Mouse (Mus musculus) urinary bladder, postnatal 36 days (tissue): ENCODE data around the gene Gm9508.
"Not testable (repeated sequence)": the region's sequence is repeated elsewhere in the genome, so short reads cannot be mapped to it uniquely, and the experiment has no call there.

Source experiments
- DNase-seq, 2 experiments: peaks; one replicate each; pipeline ENCODE4 v3.0.0; 2022; ENCODE audit warnings: low spot score in 2 of 2, mixed read lengths in 1 of 2

Gm9508 gene

GRCm38 (mm10) chr10:77697133-77697532 is at the start of gene Gm9508:
Gene Gm9508, minus strand, starts transcription at chr10:77697233.
- DNase-seq: no peak

DNA sequence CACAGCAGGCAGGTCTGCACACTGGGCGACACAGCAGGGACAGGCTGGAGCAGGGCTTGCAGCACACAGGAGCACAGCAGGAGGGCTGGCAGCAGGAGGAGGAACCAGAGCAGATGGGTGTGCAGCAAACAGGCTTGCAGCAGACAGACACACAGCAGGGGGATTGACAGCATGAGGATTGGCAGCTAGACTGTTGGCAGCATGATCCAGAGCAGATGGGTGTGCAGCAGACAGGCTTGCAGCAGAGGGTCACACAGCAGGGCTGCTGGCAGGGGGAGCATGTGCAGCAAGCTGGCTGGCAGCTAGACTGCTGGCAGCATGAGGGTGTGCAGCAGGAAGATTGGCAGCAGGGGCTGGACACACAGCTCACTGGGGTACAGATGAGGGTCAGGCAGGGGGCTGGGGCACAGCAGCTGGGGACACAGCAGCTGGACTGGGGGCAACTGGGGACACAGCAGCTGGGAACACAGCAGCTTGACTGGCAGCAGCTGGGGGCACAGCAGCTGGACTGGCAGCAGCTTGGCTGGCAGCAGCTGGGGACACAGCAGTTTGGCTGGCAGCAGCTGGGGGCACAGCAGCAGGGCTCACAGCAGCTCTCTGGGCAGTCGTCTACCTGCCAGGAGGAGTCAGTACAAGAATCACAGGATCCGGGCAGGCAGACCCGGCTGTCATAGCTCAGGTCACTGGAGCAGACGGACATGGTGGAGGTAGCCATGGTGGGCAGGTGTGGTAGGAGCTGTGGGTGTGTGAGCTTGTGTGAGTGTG is 45.1 kb upstream of the Gm9508 start, which contains the start of gene Gm18596:
TSS of gene Gm18596 (minus strand) at position 715 of the 765 bp plus-strand sequence.
- DNase-seq: not testable (repeated sequence)

- no peak for DNase-seq
Measured at GRCm38 (mm10) chr10:77738929-77739328, 41.9 kb upstream of the Gm9508 start.

DNA sequence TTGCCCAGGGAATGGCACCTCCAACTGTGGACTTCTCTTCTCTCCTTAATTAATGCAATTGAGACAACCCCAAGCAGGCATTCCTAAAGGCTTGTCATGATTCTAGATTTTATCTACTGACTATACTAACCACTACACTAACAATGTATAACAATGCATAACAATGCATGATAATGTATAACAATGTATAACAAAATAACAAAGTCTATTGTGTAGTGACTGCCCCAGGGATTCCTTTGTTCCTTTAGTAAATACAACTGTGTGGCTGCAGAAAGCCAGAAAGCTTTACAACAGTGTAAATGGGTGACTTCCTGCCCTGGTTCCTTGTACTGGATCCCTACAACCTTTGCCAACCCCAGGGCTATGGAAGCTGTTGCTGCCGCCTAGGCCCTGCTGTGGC is 38.9 kb upstream of the Gm9508 start:
- no peak for DNase-seq

GRCm38 (mm10) chr10:77729241-77729640 is 32.2 kb upstream of the Gm9508 start:
- no peak for DNase-seq

GRCm38 (mm10) chr10:77728280-77728679 is 31.2 kb upstream of the Gm9508 start:
- DNase-seq: no peak

DNA sequence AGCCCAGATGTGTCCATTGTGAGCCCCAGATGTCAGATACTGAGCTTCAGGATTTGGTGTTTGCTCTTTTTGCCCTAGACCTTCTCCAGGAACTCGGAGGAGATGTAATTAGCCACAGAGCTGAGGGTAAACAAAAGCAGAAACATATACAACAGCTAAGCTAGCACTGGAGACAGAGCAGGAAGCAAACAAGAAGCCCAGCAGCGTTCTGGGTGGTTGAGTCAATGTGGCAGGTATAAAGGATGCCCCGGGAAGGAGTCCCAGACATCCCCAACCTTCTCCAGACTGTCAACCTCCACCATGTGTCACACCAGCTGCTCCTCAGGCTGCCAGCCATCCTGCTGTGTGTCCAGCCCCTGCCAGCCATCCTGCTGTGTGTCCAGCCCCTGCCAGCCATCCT is 29.2 kb upstream of the Gm9508 start, which contains the start of gene Gm10100:
TSS of gene Gm10100 (plus strand) at position 301 of the 400 bp plus-strand sequence.
- DNase-seq: no peak

DNA sequence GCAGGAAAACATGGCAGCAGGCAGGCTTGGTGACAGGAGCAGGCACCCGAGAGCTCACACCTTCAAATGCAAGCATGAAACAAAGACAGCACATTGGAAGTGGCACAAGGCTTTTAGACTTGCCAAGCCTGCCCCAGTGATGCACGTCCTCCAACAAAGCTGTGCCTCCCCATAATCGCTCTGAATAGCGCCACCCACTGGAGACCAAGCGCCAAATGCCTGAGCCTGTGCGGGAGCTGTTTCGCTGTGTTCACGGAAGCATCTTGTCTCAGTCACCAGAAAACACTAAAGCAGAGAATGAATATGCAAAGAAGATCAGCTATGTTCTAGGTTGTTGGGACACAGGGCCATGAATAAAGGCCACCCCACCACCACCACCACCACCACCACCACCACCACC is 27.8 kb upstream of the Gm9508 start:
- DNase-seq: no peak

DNA sequence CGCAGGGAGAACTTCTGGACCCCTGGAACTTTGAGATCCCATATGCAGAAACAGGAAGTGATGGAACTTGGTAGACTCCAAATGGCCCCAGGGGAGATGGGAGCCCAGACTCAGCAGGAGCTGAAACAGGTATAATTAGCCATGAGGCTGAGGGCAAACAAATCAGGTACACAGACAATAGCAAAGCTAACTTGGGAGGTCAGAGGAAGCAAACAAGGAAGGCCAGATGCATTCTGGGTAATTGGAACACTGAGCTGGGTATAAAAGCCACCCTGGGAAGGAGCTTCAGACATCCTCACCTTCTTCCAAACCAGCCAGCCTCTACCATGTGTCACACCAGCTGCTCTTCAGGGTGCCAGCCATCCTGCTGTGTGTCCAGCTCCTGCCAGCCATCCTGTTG is 23.3 kb upstream of the Gm9508 start, which contains the start of gene Krtap12-1:
TSS of gene Krtap12-1 (plus strand) at position 301 of the 400 bp plus-strand sequence.
- not testable (repeated sequence) for DNase-seq

GRCm38 (mm10) chr10:77715507-77715906 is 18.5 kb upstream of the Gm9508 start, which contains the start of gene Gm10142:
Gene Gm10142, plus strand, starts transcription at chr10:77715807.
- DNase-seq: no peak

- no peak for DNase-seq
Measured at GRCm38 (mm10) chr10:77713734-77714133, 16.7 kb upstream of the Gm9508 start.

DNA sequence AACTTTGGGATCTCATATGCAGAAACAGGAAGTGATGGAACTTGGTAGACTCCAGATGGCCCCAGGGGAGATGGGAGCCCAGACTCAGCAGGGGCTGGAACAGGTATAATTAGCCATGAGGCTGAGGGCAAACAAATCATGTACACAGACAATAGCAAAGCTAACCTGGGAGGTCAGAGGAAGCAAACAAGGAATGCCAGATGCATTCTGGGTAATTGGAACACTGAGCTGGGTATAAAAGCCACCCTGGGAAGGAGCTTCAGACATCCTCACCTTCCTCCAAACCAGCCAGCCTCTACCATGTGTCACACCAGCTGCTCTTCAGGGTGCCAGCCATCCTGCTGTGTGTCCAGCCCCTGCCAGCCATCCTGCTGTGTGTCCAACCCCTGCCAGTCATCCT is 14.1 kb upstream of the Gm9508 start, which contains the start of gene Gm10024:
TSS of gene Gm10024 (plus strand) at position 301 of the 400 bp plus-strand sequence.
- not testable (repeated sequence) for DNase-seq

DNA sequence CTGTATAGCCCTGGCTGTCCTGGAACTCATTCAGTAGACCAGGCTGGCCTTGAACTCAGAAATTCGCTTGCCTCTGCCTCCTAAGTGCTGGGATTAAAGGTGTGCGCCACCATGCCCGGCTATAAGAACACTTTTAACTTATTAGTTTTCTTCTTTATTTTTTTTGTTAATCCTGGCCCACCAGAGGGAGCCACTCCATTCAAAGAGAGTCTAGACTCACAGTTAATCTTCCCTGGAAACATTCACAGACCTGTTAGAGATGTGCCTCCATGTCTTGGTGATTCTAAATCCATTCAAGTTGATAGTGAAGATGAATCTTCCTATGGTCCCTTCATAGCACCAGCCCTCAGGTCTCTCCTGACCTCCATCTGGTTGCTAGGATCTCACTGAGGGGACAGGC is 12.8 kb upstream of the Gm9508 start:
- DNase-seq: no peak

DNA sequence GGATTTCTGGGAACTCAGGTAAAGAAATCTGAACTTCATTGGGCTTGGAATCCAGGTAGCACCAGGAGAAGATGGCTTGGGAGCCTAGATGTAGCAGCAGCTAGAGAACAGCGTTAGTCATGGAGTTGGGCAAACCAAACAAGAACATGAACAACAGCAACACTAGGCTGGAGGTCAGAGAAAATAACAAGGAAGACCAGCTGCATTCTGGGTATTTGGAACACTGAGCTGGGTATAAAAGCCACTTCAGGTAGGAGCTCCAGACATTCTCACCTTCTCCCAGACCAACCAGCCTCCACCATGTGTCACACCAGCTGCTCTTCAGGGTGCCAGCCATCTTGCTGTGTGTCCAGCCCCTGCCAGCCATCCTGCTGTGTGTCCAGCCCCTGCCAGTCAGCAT is 9.3 kb upstream of the Gm9508 start, which contains the start of gene Gm10272:
TSS of gene Gm10272 (plus strand) at position 301 of the 400 bp plus-strand sequence.
- DNase-seq: no peak

GRCm38 (mm10) chr10:77690356-77690807 is 6.7 kb downstream of the Gm9508 start, which contains the start of gene Gm19402:
Gene Gm19402, minus strand, starts transcription at chr10:77690757.
- not testable (repeated sequence) for DNase-seq

GRCm38 (mm10) chr10:77687021-77687420 is 10.0 kb downstream of the Gm9508 start:
- no peak for DNase-seq

- peak; percentile 63 to 75 for DNase-seq
Measured at GRCm38 (mm10) chr10:77685895-77686664, 11.0 kb downstream of the Gm9508 start, which contains the start of gene Tspear. Gene Tspear, plus strand, starts transcription at chr10:77686569.

- no peak for DNase-seq
Measured at GRCm38 (mm10) chr10:77684181-77684580, 12.9 kb downstream of the Gm9508 start.

DNA sequence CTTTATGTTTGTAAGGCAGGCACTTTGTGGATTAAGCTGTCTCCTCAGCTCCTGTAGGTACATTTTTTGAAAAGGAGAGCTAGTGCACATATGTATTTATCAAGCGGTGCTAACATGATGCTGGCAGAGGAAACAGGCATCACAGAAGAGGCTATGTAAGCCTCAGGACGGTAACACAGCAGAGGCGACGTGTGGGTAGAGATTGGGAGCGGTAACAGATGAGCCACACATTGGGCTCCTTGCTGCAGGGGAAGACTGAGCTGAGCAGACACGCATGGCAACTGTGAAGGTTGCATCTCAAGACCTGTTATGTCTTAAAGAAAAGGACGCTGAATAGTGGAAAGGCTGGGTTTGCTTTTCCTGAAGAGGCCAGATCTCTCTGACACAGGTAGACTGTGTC is 14.0 kb downstream of the Gm9508 start:
- DNase-seq: no peak

- DNase-seq: no peak
Measured at GRCm38 (mm10) chr10:77677562-77677961, 19.5 kb downstream of the Gm9508 start.

DNA sequence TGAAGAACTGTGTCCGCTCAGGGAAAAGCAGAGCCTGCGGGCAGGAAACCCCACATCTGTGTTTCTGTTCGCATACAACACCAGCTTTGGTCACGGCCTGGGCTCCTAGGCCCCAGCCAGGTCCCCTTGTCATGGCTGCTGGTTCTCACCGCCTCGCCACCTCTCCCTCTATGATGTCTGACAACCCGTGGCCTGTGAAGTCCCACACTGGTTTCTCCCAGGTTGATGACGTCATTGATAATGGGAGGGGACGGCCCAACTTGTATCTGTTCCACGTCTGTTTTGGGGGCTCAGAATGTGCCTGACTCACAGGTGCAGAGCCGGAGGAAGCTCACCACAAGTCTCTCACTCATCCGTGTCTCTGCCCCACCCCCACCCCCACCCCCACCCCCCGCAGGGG is 23.3 kb downstream of the Gm9508 start:
- DNase-seq: no peak

- DNase-seq: no peak
Measured at GRCm38 (mm10) chr10:77671519-77671918, 25.5 kb downstream of the Gm9508 start.
